Mouse (Mus musculus) spleen, postnatal 14 days (tissue): Measurements from ENCODE around the gene Pip4k2a.

ENCODE experiments used
- DNase-seq, 2 experiments: peaks; one replicate each; pipeline ENCODE4 v3.0.0; 2021 to 2022; ENCODE audit warnings: low spot score in 2 of 2

The Pip4k2a gene

GRCm38 (mm10) chr2:18979675-18980074 lies 18.3 kb downstream of the Pip4k2a start:
- no peak for DNase-seq

DNA sequence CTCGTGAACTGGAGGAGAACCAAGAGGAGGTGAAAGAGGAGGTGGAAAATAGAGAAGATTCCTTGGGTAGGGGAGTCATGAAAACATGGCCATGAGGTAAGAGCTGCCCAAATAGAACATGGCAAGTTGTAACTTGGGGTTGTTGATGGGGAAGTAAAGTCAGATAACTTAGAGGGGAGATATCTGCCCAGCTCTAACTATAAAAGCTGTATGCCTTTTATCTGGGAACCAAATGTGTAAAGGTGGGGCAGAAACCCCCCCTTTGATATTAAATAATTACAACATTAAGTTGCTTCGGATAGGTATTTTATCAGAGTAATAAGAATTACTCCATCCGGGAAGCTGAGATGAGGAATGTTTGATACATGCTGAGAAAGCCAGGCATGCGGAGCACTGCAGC lies 18.9 kb downstream of the Pip4k2a start:
- DNase-seq = no peak

DNA sequence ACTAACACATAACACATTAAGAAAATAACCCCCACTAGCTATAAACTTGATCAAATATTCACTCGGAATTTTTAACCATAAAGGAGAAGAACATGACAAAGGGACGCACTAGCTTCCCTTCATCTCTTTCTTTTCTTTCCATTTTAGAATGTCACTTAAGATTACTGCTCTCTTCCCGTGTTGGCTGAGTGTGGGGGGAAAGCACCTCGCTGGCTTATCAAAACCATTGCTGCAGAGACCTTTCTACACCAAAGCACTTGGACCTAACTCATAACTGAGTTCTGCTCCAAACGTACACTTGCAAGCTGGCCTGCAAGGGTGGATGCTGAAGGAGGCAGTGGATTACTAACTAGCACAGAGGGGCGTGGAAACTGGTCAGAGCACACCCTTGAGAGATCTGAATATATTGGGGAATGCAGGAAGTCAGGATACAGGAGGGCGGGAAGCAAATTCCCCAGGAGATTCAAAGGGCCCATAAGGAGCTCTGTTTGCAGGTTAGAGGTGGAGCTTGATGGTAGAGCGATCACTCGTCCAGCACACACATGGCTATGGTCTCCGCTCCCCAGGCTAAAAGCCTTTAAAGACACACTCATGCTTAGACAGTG lies 20.6 kb downstream of the Pip4k2a start:
- no peak for DNase-seq

DNA sequence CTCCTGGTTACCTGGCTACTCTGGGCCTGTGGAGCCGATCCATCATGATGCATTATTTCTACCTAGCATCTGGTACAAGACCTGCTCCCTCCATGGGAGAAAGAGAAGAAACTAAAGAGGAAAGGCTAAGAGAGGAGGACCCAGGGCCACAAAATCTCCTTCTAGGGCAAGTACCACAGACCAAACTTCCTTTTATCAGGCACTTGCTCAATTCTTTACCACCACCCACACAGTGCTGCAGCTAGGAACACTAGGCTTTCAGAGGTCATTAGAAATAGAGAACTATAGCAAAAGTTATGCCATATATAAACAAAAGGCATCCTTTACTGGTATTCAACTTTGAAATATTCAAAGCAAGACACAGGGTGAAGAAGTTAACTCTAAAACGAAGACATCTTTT lies 21.8 kb downstream of the Pip4k2a start:
- no peak for DNase-seq

DNA sequence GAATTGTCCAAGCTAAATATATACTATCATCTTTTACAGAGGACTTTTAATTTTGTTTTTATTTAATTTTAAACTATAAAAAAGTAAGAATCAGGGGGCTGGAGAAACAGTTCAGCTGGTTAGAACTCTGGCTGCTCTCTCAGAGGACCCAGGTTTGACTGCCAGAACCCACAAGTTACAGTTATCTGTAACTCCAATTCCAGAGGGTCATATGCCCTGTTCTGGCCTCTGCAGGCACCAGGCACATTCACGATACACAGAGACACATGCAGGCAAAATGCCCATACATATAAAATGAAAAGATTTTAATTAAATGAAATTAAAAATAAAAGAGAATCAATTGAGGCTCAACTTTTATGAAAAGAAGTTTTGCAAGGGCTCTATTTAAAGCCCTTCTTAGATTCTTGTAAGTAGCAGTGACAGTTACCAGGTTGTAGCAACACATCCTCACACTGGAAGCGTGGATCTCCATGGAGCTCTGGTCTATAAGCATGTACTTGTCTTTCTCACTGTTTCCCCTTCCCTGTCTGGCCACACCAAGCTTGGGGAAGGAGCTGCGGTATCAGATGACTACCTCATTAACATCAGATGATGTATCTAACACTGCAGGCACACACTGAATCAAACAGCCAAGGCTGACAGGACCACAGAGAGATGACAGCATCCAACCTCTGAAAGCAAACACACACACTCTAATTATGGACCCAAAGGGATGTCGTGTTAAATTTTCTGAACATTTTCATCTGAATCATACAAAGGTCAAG lies 22.9 kb downstream of the Pip4k2a start:
- DNase-seq = no peak

DNA sequence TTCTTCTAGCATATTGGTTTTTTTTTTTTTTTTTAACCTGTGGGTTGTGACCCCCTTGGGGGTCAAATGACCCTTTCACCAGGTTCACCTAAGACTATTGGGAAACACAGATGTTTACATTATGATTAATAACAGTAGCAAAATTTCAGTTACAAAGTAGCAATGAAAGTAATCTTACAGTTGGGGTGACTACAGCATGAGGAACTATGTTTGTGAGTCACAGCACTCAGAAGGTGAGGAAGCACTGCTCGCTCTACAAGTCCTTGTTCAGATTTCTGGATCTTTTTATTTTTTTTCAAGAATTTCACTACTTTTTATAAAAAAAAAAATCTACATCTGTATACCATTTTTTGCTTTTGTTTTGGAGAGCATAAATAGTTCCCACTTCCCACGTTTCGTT lies 26.4 kb downstream of the Pip4k2a start:
- no peak for DNase-seq

DNA sequence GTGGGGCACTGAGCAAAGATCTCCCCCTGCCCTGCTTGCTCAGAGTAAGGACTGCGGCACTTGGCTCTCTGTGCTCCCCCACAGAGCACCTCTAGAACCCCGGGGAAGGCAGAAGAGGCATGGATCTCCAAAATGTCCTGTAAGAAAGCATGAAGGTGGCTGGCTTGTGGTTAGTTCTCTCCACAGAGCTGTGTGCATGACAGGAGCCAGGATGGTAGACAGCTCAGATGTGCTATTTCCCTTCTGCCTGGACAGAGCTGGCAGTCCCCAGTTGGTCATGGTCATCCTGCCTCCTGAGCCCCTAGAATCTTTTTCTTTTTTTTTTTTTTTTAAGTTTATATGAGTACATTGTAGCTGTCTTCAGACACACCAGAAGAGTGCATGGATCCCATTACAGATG lies 27.5 kb downstream of the Pip4k2a start:
- no peak for DNase-seq

DNA sequence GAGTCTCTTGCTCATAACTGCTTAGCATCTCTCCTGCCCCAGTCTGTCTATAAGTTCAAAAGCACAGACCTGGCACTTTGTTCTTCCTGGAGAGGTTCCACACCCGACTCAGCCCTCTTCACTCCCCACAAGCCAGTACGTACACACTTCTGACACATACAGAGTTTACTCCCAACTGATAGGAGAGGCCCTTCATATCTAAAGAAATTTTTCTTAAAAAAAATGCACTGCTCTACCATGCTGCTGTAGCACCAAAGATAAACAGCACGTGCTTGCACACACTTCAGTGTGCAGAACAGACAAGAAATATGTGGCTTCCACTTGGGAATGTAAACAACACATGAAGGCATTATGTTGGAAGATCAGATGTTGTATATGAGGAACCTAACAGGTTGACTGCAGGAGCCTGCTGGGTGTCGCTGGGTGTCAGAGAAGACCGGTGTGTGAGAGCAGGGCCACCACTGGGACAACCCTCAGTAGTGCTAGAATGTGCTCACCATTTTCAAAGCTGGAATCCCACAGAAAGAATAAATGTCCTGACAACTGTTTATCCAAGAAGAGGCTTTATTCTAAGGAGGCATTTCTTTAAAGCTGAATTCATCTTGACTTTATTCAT lies 28.8 kb downstream of the Pip4k2a start:
- no peak for DNase-seq

DNA sequence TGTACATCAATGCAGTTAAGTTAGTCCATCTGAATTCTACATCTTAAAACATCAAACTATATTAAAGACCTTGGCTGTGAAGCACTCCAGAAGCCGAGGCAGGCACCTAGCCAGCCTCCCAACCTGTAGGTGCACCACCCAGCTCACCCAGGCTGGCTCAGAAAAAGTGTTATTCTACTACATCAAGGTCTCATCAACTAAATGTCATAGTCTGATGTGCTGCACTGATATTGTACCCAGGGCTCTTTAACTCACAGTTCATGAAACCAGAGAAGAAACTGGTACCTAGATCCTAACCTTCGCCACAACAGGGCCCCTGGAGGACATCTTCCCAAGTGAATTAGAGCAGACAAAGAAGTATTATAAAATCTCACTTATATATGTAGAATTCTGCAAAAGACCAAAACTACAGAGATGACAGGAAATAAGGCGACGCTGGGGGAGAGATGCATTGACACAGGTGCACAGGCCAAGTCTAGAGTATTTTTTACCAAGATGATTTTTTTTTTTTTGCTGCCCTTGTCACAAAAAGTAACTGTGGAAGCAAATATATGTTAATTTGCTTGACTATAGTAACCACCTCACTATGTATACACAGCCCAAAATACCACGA lies 30.4 kb downstream of the Pip4k2a start:
- DNase-seq = no peak

GRCm38 (mm10) chr2:18966566-18966965 lies 31.4 kb downstream of the Pip4k2a start:
- no peak for DNase-seq

DNA sequence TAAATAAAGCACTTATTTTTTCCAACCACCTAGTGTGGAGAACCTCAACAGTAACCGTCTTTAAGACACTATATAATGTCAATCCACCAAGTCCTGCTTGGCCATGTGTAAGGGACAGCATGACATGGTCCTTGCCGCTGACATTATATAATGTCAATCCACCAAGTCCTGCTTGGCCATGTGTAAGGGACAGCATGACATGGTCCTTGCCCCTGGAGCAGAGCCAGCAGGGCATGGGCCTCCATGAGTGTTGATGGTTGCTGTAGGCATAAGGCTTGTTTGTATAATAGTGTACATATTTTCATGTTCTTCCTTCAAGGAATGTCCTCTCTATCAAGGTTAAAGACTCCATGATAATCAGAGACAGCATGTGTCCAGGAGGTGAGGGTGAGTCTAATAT lies 32.0 kb downstream of the Pip4k2a start:
- no peak for DNase-seq

DNA sequence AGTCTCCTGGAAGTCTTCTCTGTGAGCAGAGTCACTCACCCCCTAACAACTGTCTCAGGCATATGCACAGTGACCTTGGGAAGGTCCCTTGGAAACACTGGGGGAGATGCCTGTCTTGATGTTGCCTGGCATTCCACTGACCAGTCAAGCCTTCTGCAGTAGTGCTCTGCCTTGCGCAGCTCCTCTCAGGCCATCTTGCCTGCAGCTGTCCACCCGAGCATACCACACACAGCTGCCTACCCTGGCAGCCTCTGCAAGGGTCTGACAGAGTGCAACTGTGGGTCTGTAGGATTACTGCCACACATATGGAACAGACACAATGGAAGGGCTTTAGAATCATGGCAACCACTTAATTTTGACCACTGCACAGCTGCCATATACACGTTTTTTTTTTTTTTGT lies 32.8 kb downstream of the Pip4k2a start:
- DNase-seq = no peak

GRCm38 (mm10) chr2:18963286-18964040 lies 34.5 kb downstream of the Pip4k2a start:
- no peak for DNase-seq

GRCm38 (mm10) chr2:18962502-18962901 lies 35.4 kb downstream of the Pip4k2a start:
- DNase-seq = no peak

GRCm38 (mm10) chr2:18960376-18960973 lies 37.5 kb downstream of the Pip4k2a start:
- no peak for DNase-seq

DNA sequence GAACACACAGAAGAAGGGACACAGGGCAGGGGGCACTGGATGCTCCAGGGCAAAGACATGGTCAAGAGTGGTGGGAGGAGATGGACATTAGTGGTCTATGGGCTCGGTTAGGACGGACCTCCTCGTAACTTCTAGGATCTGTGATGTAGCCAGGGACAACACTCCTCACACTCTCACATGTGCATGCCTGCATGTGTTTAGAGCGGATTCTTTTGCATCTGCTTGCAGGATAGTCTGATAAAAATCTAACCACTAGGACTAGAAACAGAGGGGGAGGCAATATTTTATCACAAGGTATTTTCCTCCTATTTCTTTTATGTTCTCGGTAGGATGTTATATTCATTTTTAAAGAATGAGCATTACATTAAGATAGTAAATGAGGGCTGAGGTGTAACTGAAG lies 38.4 kb downstream of the Pip4k2a start:
- DNase-seq = no peak

GRCm38 (mm10) chr2:18959008-18959407 lies 38.9 kb downstream of the Pip4k2a start:
- no peak for DNase-seq

- DNase-seq = no peak
These were observed 39.4 kb downstream of the Pip4k2a start for GRCm38 (mm10) chr2:18958501-18958900.

GRCm38 (mm10) chr2:18958044-18958443 lies 39.9 kb downstream of the Pip4k2a start:
- DNase-seq = no peak

GRCm38 (mm10) chr2:18957459-18957858 lies 40.5 kb downstream of the Pip4k2a start:
- no peak for DNase-seq

- DNase-seq = no peak
These were observed 41.0 kb downstream of the Pip4k2a start for GRCm38 (mm10) chr2:18956945-18957344.

DNA sequence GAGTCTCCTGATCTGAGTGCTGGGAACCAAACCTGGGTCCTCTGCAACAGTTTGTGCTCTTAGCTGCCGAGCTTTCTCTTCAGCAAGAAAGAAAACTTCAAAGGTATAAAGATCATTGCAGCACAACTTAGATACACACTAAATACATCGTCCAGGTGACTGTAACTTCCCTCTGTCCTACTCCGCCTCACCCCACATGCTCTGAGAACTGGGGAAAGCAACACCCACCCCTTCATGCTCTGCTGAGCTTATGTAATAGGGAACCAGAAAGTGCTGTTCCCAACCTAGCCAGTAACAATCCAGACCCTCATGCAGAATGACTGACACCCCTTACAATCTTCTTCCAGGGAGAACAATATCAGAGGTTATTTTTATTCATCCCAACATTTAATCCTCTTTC lies 41.5 kb downstream of the Pip4k2a start:
- no peak for DNase-seq
